Mouse (Mus musculus) T-helper 17 cell (primary cell): ENCODE data around the gene Pcdh11x.
"Not testable (repeated sequence)": the region's sequence is repeated elsewhere in the genome, so short reads cannot be mapped to it uniquely, and the experiment has no call there.

ENCODE experiments used
- in situ Hi-C, 2 experiments: fragments of 300-600 bp; cut with MboI, MseI; formaldehyde crosslinking; loops; 1 replicate in 1 of 2; 2 replicates in 1 of 2; pipeline ENCODE4 v1.15.1; 2025; ENCODE audit warnings: high pct_unique_total_duplicates in 2 of 2

Pcdh11x gene

DNA sequence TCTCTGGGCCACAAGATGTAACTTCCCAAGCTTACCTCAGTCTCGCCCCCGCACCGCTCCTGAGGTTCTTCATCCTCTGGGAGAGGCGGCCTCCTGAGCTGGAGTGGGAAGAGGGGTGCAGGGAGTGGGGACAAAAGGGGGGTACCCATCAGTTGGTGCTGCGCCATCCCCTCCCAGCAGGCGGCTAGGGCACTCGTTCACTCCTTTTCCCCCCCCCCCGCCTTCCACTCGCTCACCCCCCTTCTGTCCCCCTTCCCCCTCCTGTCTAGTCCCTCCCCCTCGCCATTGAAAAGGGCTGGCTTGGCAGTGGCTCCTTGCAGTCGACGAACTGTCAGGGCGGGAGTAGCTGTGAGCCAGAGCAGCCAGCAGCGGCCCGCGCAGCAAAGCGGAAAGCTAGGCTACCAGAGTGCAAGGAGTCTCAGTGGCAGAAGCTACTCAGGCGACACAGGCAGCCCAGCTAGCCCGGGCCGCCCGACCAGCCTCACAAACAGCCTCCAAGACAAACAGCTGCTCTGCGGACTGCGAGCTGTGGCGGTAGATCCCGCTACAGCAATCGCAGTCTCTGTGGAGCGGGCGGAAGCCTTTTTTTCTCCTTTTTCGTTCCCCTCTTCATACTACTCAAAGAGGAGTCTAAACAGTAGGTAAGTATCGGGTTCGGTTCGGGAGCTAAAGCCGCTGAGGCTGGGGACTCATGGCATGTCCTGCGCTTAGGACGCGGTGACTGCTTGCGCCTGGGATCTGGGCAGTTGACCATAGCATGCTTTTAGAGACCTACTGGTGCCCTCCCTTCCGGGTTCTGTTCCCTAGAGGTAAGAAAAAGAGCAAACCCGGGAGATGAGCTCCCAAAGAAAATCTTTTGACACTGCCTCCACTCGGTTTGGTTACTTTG lies at the start of gene Pcdh11x:
Gene Pcdh11x (plus strand): TSS at position 249 of the 889 bp plus-strand sequence.
- in situ Hi-C loops, result no loop called here

- in situ Hi-C loops, result no loop called here
These were observed 30.0 kb upstream of the Pcdh11x start for GRCm38 (mm10) chrX:120260089-120260488.

DNA sequence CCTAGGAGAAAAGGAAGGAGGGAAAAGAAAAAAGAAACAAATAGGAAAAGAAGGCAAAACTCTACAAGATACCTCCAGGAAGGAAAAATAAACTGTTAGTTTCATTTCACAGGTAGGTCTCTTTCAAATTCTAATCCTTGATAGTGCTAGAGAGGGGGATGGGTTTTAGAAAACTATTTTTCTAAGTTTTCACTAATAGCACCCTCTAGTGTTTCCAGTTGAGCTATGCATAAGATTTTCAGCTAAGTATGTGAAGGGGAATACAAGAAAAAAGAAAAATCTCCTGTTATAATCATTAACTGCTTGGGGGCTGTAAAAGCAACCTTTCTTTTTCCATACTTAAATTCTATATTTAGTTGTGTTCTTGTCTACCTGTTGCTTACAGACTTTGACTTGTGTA lies 4.5 kb upstream of the Pcdh11x start:
- in situ Hi-C loops, result no loop called here

GRCm38 (mm10) chrX:120287502-120287901 lies 2.6 kb upstream of the Pcdh11x start:
- in situ Hi-C loops, result no loop called here

DNA sequence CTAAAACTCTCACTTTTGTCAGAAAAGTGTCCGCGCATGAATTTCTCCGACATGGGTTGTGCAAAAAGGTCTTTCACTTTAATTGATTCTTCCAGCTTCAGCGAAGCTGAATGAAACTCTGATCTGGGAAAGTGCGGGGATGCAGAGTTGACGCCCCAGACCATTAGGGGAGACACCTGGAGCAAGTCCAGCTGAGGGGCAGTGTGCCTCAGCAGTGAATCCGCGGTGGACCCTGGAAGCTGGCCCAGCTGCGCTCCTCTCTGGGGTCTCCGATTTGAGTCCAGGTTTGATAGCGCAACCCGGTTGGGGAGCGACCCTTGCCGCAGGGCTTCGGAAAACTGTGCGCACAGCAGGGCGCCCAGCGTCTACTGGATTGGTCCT lies 831 bp downstream of the Pcdh11x start:
- in situ Hi-C loops, result no loop called here

DNA sequence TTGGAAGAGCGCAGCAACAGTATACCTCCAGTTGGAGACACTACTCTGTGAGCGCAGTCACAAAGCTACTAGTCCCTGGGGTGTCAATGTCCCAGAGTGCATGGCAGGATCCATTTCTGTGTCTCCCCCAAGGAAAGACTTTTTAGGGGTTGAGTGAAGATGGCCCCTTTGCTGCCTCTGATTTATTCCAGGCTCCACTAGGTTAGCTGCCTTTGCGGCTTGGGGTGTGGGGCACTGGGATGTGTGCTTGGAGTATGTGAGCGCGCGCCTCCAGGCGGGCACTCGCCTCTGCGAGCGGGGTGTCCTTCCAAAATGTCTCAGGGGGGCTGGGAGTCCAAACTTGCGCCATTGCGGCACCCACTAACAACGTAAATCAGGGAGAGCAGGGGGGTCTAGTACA lies 1.6 kb downstream of the Pcdh11x start:
- in situ Hi-C loops, result no loop called here

GRCm38 (mm10) chrX:120292832-120293750 lies 3.0 kb downstream of the Pcdh11x start:
- in situ Hi-C loops, result no loop called here

DNA sequence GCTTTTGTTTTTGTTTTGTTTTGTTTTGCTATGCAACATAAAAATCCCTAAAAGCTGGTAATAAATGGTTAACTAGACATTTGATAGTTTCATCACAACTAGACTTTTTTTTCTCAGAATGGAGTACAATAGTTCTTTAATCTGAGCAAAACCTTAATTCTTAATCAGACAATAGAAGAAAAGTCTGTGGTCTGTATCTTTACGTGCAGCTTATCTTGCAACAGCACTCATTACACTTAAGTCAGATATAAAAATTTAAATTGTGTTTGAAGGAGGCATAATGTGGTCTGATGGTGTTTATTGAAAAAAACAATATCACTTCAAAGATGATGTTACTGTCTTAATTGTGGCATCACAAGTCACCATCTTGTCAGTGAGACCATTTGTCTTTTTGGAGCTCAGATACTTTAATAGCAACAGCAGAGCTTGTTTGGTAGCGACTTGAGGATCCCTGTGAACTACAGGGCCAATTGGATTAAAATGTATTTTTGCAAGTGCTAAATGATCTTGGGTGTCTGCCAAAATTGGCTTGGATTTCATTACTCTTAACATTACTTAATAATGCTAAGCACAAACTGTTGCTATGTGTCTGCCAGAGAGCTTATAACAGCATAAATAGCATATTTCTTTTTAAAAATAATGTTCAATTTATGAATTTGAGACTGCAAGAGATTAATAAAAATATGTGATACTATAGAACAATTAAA lies 11.6 kb downstream of the Pcdh11x start:
- in situ Hi-C loops, result no loop called here

- in situ Hi-C loops, result not testable (repeated sequence)
These were observed 22.9 kb downstream of the Pcdh11x start, which contains the start of gene H2afb3 for GRCm38 (mm10) chrX:120312995-120313394. Gene H2afb3 (minus strand): TSS chrX:120313095.

DNA sequence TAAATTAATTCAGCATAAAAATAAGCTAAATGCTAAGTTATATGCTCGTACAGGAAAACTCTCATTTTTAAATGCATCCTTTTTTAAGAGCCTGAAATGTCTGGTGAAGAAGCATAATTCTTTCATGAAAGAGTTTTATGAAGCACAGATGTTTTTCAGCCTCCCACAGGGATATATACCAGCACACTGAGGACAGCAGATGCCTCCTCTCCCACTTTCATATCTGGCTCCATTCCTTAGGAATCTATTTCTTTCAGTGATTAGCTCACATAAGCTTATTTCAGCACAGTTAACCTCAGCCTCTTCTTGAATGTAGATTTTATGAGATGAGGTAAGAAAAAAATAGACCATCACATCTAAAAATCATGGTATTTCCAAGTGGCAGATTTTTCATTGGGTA lies 176.2 kb downstream of the Pcdh11x start:
- in situ Hi-C loops, result no loop called here

- in situ Hi-C loops, result no loop called here
These were observed 196.4 kb downstream of the Pcdh11x start for GRCm38 (mm10) chrX:120486428-120486827.

DNA sequence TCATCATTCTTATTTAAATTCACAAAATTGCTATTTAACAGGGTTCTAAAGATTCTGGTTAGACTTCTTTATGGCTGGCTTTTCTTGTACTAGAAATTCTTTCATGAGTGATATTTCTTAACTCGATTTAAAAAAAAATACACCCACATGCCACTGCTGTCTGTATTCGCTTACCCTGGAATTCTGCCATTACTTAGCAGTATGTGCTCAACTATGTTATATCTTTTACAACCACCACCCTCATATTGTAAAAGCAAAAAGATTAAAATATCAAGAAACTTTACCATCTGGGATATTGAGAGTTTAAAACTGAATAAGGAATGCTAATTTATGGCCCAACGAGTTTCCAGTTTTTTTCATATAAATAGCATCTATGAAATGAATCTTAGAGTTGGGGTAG lies 234.9 kb downstream of the Pcdh11x start:
- in situ Hi-C loops, result no loop called here

GRCm38 (mm10) chrX:120599309-120599708 lies 309.2 kb downstream of the Pcdh11x start:
- in situ Hi-C loops, result no loop called here

- in situ Hi-C loops, result no loop called here
These were observed 328.4 kb downstream of the Pcdh11x start for GRCm38 (mm10) chrX:120618460-120618859.

- in situ Hi-C loops, result not testable (repeated sequence)
These were observed 380.2 kb downstream of the Pcdh11x start for GRCm38 (mm10) chrX:120670236-120670635.

- in situ Hi-C loops, result no loop called here
These were observed 444.1 kb downstream of the Pcdh11x start for GRCm38 (mm10) chrX:120734144-120734543.

DNA sequence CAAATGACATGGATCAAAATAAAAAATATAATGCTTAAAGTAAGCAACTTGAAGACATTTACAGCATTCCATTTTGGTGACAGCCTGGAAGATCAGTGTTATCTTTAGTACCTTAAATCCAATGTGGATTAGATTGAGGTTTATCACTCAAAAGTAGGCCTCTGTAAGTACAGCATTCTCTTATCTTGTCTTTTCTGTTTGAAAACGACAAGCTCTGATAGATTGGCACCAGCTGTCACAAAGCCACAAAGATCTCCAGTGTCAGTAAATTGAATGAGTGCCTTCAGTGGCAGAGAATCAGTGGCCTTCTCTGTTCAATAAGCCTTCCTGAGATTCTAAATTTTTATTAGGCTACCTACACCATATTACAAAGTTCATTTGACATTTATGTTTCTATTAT lies 445.7 kb downstream of the Pcdh11x start:
- in situ Hi-C loops, result no loop called here

DNA sequence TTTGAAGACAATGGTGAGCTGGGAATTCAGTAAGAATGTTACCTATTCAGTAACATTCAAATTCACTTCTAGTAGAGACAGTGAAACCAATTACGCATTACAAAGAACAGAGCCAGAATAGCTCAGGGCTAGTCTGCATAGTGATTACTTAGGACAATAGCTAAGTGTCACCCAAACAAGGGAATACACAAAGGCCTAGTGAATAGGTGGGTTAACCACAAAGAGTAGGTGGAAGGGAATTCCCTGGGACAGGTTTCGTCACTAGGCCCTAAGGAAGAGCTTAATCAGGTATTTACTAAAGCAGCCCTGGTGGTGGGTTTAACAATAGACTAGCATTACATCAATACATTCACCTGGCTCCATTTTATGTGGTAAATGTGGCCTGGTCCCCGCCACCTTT lies 654.5 kb downstream of the Pcdh11x start:
- in situ Hi-C loops, result no loop called here
